Mouse (Mus musculus) erythroblast, embryonic 14.5 days (primary cell): Measurements from ENCODE around the gene Hnrnpd. TPM values are rescaled to one million over a fixed set of nuclear protein-coding genes. Genes with fewer than 3 reads are reported as not detected.

ENCODE experiments used
- H3K27me3 ChIP-seq: 2 replicates; pipeline ENCODE4 v1.6.1; 2012; ENCODE audit warnings: inconsistent platforms; ENCODE audit not compliant: control insufficient read depth
- H3K36me3 ChIP-seq: 2 replicates; pipeline ENCODE4 v1.6.1; 2012; ENCODE audit warnings: mild to moderate bottlenecking, inconsistent platforms; ENCODE audit not compliant: control insufficient read depth
- H3K4me1 ChIP-seq: 2 replicates; pipeline ENCODE4 v1.6.1; 2012; ENCODE audit warnings: inconsistent platforms; ENCODE audit not compliant: control insufficient read depth
- H3K4me3 ChIP-seq: replicated peaks from 2 replicates; pipeline ENCODE3; 2012; ENCODE audit warnings: moderate library complexity, mild to moderate bottlenecking, inconsistent platforms
- H3K9me3 ChIP-seq: 2 replicates; pipeline ENCODE4 v1.6.1; 2012; ENCODE audit warnings: low read length, inconsistent platforms, mixed read lengths; ENCODE audit not compliant: control insufficient read depth
- GATA1 ChIP-seq: IDR thresholded peaks from 2 replicates; pipeline ENCODE4 v1.6.1; 2012; ENCODE audit warnings: low read length, inconsistent platforms, mixed read lengths
- TAL1 ChIP-seq: IDR thresholded peaks from 3 replicates; pipeline ENCODE4 v1.6.1; 2012; ENCODE audit warnings: low read length, inconsistent platforms, mixed read lengths
- polyA plus RNA-seq: library from polyadenylated mRNA; stranded (reverse); fragments of >175 nt; gene quantifications from 2 replicates; pipeline ENCODE4 v1.2.3, GENCODE M21; 2012

Gene Hnrnpd
- polyA plus RNA-seq, 1 experiment: 47.2 TPM

GRCm38 (mm10) chr5:100005431-100005830 is 26.7 kb upstream of the Hnrnpd start:
- Histone ChIP-seq H3K4me1 (peaks cover 40% of the 10 kb centered on the region), H3K4me3 (no peak overlapping the region), H3K36me3 (no peaks in the 10 kb centered on the region; the same call in 1 of the 2 replicates), H3K9me3 (peaks cover 3% of the 10 kb centered on the region), H3K27me3 (no peaks in the 10 kb centered on the region)
- peak; percentile 30; the same call in 1 of the 2 replicates for TF ChIP-seq GATA1
- TF ChIP-seq TAL1: no peak

GRCm38 (mm10) chr5:100003895-100004294 is 25.2 kb upstream of the Hnrnpd start:
- H3K4me1 ChIP-seq: peaks cover 40% of the 10 kb centered on the region
- peaks cover 3% of the 10 kb centered on the region for H3K9me3 ChIP-seq
- H3K4me3 ChIP-seq: no peak overlapping the region
- H3K36me3 ChIP-seq: no peaks in the 10 kb centered on the region; the same call in 1 of the 2 replicates
- TF ChIP-seq GATA1 (no peak), TAL1 (no peak)
- H3K27me3 ChIP-seq: no peaks in the 10 kb centered on the region

- Histone ChIP-seq H3K36me3 (no peaks in the 10 kb centered on the region; the same call in 1 of the 2 replicates), H3K9me3 (peaks cover 3% of the 10 kb centered on the region), H3K27me3 (no peaks in the 10 kb centered on the region), H3K4me1 (peaks cover 21% of the 10 kb centered on the region), H3K4me3 (no peak overlapping the region)
- TF ChIP-seq TAL1 (no peak), GATA1 (no peak)
Observed at GRCm38 (mm10) chr5:100000500-100000899, 21.8 kb upstream of the Hnrnpd start.

GRCm38 (mm10) chr5:100000048-100000447 is 21.3 kb upstream of the Hnrnpd start:
- Histone ChIP-seq H3K4me3 (no peak overlapping the region), H3K4me1 (peaks cover 17% of the 10 kb centered on the region), H3K9me3 (peaks cover 3% of the 10 kb centered on the region), H3K36me3 (no peaks in the 10 kb centered on the region; the same call in 1 of the 2 replicates), H3K27me3 (no peaks in the 10 kb centered on the region)
- TF ChIP-seq GATA1: no peak
- no peak for TF ChIP-seq TAL1

- Histone ChIP-seq H3K4me3 (no peak overlapping the region), H3K27me3 (no peaks in the 10 kb centered on the region), H3K4me1 (no peaks in the 10 kb centered on the region), H3K36me3 (no peaks in the 10 kb centered on the region), H3K9me3 (no peaks in the 10 kb centered on the region)
- TF ChIP-seq GATA1 (no peak), TAL1 (no peak)
Observed at GRCm38 (mm10) chr5:99994680-99995079, 15.9 kb upstream of the Hnrnpd start.

GRCm38 (mm10) chr5:99994166-99994565 is 15.4 kb upstream of the Hnrnpd start:
- H3K4me3 ChIP-seq: no peak overlapping the region
- H3K9me3 ChIP-seq: no peaks in the 10 kb centered on the region
- no peaks in the 10 kb centered on the region for H3K36me3 ChIP-seq
- no peaks in the 10 kb centered on the region for H3K27me3 ChIP-seq
- no peaks in the 10 kb centered on the region for H3K4me1 ChIP-seq
- no peak for TF ChIP-seq TAL1
- TF ChIP-seq GATA1: no peak

- Histone ChIP-seq H3K27me3 (no peaks in the 10 kb centered on the region), H3K9me3 (peaks cover 4% of the 10 kb centered on the region; the same call in 1 of the 2 replicates), H3K4me3 (no peak overlapping the region), H3K4me1 (peaks cover 32% of the 10 kb centered on the region), H3K36me3 (peaks cover 4% of the 10 kb centered on the region)
- TF ChIP-seq TAL1: no peak
- no peak for TF ChIP-seq GATA1
Observed at GRCm38 (mm10) chr5:99983452-99984061, 4.8 kb upstream of the Hnrnpd start.

GRCm38 (mm10) chr5:99977516-99978301 is 1.0 kb downstream of the Hnrnpd start:
- TF ChIP-seq GATA1: no peak
- TF ChIP-seq TAL1: no peak
- no peaks in the 10 kb centered on the region for H3K27me3 ChIP-seq

GRCm38 (mm10) chr5:99976334-99976955 is 2.3 kb downstream of the Hnrnpd start:
- Histone ChIP-seq H3K9me3 (peaks cover 2% of the 10 kb centered on the region; the same call in 1 of the 2 replicates), H3K27me3 (no peaks in the 10 kb centered on the region), H3K36me3 (peaks cover 59% of the 10 kb centered on the region), H3K4me3 (peak overlapping the region; percentile 97), H3K4me1 (peaks cover 47% of the 10 kb centered on the region)
- TF ChIP-seq TAL1: no peak
- no peak for TF ChIP-seq GATA1

More at GRCm38 (mm10) chr5:99977516-99978301, 1.0 kb downstream of the Hnrnpd start:
- H3K4me1 ChIP-seq: peaks cover 53% of the 10 kb centered on the region
- peaks cover 46% of the 10 kb centered on the region for H3K36me3 ChIP-seq
- H3K4me3 ChIP-seq: peak overlapping the region; percentile 97
- H3K9me3 ChIP-seq: peaks cover 2% of the 10 kb centered on the region; the same call in 1 of the 2 replicates
